Mouse (Mus musculus): Measurements from ENCODE around the gene Bpifb1. TPM values are rescaled to one million over a fixed set of nuclear protein-coding genes. Genes with fewer than 3 reads are reported as not detected.

The Bpifb1 gene
- polyA plus RNA-seq, 1 experiment from 2014 or later: not detected

DNA sequence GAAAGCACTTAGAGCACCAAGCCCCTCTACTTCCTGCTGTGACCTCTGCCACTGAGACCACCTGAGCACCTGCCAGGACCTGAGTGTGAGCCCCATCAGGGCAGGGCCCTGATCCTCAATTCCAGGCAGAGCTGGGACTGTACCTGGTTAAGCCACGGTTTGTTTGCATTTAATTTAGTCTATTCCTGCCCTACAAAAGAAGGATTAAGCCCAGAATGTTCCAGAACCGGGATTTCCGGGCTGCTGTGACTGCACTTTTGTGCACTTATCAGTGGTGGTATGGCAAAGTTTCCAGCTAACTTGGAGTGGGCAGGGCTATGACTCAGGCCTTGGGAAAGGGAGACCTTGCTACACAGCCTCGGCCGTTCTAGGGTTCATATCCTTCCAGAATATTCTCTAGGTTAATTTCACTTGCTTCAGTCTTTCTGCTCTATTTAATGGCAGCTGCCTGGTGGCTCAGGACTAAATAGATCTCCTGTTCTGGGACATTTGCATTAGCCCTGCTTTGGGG lies 3.4 kb downstream of the Bpifb1 start:
- no peak overlapping the region for H3K4me3 ChIP-seq (ENCODE audit: low read depth, low read length)
- ATAC-seq (replicated peaks; ENCODE audit: low FRiP score): no peak
- H3K4me1 ChIP-seq (replicated peaks; ENCODE audit: control insufficient read depth, insufficient read depth, low read length): no peaks in the 10 kb centered on the region
- no peaks in the 10 kb centered on the region for H3K27me3 ChIP-seq (ENCODE audit: control insufficient read depth, insufficient read depth, low read length)
- 66% methylated on average over 5 of the region's 5 CpGs for WGBS
- no peak overlapping the region for H3K27ac ChIP-seq (ENCODE audit: low read depth, low read length)
- no peak overlapping the region for H3K4me2 ChIP-seq (ENCODE audit: low read depth, low read length, severe bottlenecking)
- H3K9me3 ChIP-seq (ENCODE audit: control insufficient read depth, low read length): no peaks in the 10 kb centered on the region
- no peak for DNase-seq (ENCODE audit: low spot score)
- H3K9ac ChIP-seq (ENCODE audit: low read length): no peak overlapping the region
- H3K36me3 ChIP-seq (ENCODE audit: control insufficient read depth, insufficient read depth, low read length): no peaks in the 10 kb centered on the region

GRCm38 (mm10) chr2:154197036-154197435 lies 6.4 kb downstream of the Bpifb1 start:
- no peaks in the 10 kb centered on the region for H3K4me1 ChIP-seq (replicated peaks; ENCODE audit: control insufficient read depth, insufficient read depth, low read length)
- no peaks in the 10 kb centered on the region for H3K27me3 ChIP-seq (ENCODE audit: control insufficient read depth, insufficient read depth, low read length)
- H3K4me2 ChIP-seq (ENCODE audit: low read depth, low read length, severe bottlenecking): no peak overlapping the region
- H3K4me3 ChIP-seq (ENCODE audit: low read depth, low read length): no peak overlapping the region
- H3K9me3 ChIP-seq (ENCODE audit: control insufficient read depth, low read length): no peaks in the 10 kb centered on the region
- 92% methylated on average over 9 of the region's 9 CpGs for WGBS
- no peak for DNase-seq (ENCODE audit: low spot score)
- no peak for ATAC-seq (replicated peaks; ENCODE audit: low FRiP score)
- H3K27ac ChIP-seq (ENCODE audit: low read depth, low read length): no peak overlapping the region
- H3K9ac ChIP-seq (ENCODE audit: low read length): no peak overlapping the region
- no peaks in the 10 kb centered on the region for H3K36me3 ChIP-seq (ENCODE audit: control insufficient read depth, insufficient read depth, low read length)

DNA sequence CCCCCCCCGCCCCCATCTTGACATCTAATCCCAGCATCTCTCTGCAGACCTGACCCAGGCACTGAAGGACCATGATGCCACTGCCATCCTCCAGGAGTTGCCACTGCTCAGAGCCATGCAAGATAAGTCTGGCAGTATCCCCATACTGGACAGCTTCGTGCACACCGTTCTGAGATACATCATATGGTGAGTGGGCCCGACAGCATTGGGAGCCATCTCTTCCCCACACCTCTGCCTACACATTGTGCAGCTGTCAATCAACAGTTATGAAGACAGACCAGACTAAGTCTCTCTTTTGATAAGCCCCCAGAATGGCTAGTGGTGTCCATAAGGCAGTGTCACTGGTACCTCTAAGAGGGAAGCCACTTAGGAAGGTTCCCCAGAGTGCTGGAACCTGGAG lies 14.0 kb downstream of the Bpifb1 start:
- no peaks in the 10 kb centered on the region for H3K27me3 ChIP-seq (ENCODE audit: control insufficient read depth, insufficient read depth, low read length)
- no peak overlapping the region for H3K4me3 ChIP-seq (ENCODE audit: low read depth, low read length)
- no peaks in the 10 kb centered on the region for H3K36me3 ChIP-seq (ENCODE audit: control insufficient read depth, insufficient read depth, low read length)
- no peak overlapping the region for H3K4me2 ChIP-seq (ENCODE audit: low read depth, low read length, severe bottlenecking)
- H3K4me1 ChIP-seq (replicated peaks; ENCODE audit: control insufficient read depth, insufficient read depth, low read length): no peaks in the 10 kb centered on the region
- H3K27ac ChIP-seq (ENCODE audit: low read depth, low read length): no peak overlapping the region
- DNase-seq (ENCODE audit: low spot score) (no peak), ATAC-seq (replicated peaks; ENCODE audit: low FRiP score) (no peak)
- H3K9ac ChIP-seq (ENCODE audit: low read length): no peak overlapping the region
- 90% methylated on average over 4 of the region's 4 CpGs for WGBS
- no peaks in the 10 kb centered on the region for H3K9me3 ChIP-seq (ENCODE audit: control insufficient read depth, low read length)

- WGBS: 62% methylated on average over 7 of the region's 7 CpGs
- H3K4me2 ChIP-seq (ENCODE audit: low read depth, low read length, severe bottlenecking): no peak overlapping the region
- H3K27me3 ChIP-seq (ENCODE audit: control insufficient read depth, insufficient read depth, low read length): no peaks in the 10 kb centered on the region
- no peak overlapping the region for H3K4me3 ChIP-seq (ENCODE audit: low read depth, low read length)
- ATAC-seq (replicated peaks; ENCODE audit: low FRiP score) (no peak), DNase-seq (ENCODE audit: low spot score) (no peak)
- no peak overlapping the region for H3K27ac ChIP-seq (ENCODE audit: low read depth, low read length)
- no peak overlapping the region for H3K9ac ChIP-seq (ENCODE audit: low read length)
- H3K36me3 ChIP-seq (ENCODE audit: control insufficient read depth, insufficient read depth, low read length): no peaks in the 10 kb centered on the region
- no peaks in the 10 kb centered on the region for H3K4me1 ChIP-seq (replicated peaks; ENCODE audit: control insufficient read depth, insufficient read depth, low read length)
- no peaks in the 10 kb centered on the region for H3K9me3 ChIP-seq (ENCODE audit: control insufficient read depth, low read length)
These were observed 16.3 kb downstream of the Bpifb1 start for GRCm38 (mm10) chr2:154206908-154207307.

DNA sequence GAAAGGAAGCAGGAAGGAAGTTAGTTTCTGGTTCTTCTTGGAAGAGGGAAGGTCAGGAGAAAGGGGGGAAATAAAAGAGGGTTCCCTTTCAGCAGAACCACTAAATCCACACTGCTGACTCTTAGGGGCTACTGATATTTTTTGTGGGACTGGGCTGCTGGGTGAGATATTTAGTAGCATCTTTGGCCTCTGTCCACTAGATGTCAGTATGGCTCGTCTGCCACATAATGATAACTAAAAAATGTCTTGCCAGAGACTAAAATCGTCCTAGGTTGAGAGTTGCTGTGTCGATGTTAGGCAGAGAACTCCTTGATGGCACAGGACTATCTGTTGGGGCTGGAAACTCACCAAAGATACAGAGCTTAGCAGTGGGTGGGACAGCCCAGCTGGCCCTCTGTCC lies 18.5 kb downstream of the Bpifb1 start:
- no peak for DNase-seq (ENCODE audit: low spot score)
- 18% methylated on average over 3 of the region's 3 CpGs for WGBS
- no peak for ATAC-seq (replicated peaks; ENCODE audit: low FRiP score)
- H3K36me3 ChIP-seq (ENCODE audit: control insufficient read depth, insufficient read depth, low read length): no peaks in the 10 kb centered on the region
- no peaks in the 10 kb centered on the region for H3K4me1 ChIP-seq (replicated peaks; ENCODE audit: control insufficient read depth, insufficient read depth, low read length)
- no peaks in the 10 kb centered on the region for H3K9me3 ChIP-seq (ENCODE audit: control insufficient read depth, low read length)
- H3K4me3 ChIP-seq (ENCODE audit: low read depth, low read length): no peak overlapping the region
- H3K9ac ChIP-seq (ENCODE audit: low read length): no peak overlapping the region
- H3K27me3 ChIP-seq (ENCODE audit: control insufficient read depth, insufficient read depth, low read length): no peaks in the 10 kb centered on the region
- H3K4me2 ChIP-seq (ENCODE audit: low read depth, low read length, severe bottlenecking): no peak overlapping the region
- no peak overlapping the region for H3K27ac ChIP-seq (ENCODE audit: low read depth, low read length)

DNA sequence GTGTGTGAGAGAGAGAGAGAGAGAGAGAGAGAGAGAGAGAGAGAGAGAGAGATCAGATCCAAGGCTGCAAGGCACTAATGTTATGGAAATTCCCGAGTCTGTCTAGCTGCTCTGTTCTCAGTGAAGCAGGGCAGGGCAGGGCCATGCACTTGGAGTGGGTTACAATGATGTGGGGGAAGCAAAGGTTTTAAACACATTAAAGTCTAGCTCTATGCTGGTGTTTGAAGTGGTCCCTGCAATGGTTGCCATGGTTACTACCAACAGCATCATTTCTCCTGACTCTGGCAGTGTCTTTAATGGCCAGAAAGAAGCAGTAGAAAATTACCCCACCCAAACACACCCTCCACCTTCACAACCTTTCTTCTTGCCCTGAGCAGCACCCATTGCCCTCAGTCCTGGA lies 20.5 kb downstream of the Bpifb1 start:
- no peaks in the 10 kb centered on the region for H3K36me3 ChIP-seq (ENCODE audit: control insufficient read depth, insufficient read depth, low read length)
- no peak overlapping the region for H3K4me3 ChIP-seq (ENCODE audit: low read depth, low read length)
- no peak overlapping the region for H3K9ac ChIP-seq (ENCODE audit: low read length)
- no peak overlapping the region for H3K4me2 ChIP-seq (ENCODE audit: low read depth, low read length, severe bottlenecking)
- H3K27me3 ChIP-seq (ENCODE audit: control insufficient read depth, insufficient read depth, low read length): no peaks in the 10 kb centered on the region
- ATAC-seq (replicated peaks; ENCODE audit: low FRiP score): no peak
- DNase-seq (ENCODE audit: low spot score): no peak
- H3K27ac ChIP-seq (ENCODE audit: low read depth, low read length): no peak overlapping the region
- H3K4me1 ChIP-seq (replicated peaks; ENCODE audit: control insufficient read depth, insufficient read depth, low read length): no peaks in the 10 kb centered on the region
- WGBS: 52% methylated on average over 1 of the region's 1 CpGs
- no peaks in the 10 kb centered on the region for H3K9me3 ChIP-seq (ENCODE audit: control insufficient read depth, low read length)

- WGBS: 88% methylated on average over 4 of the region's 4 CpGs
- H3K36me3 ChIP-seq (ENCODE audit: control insufficient read depth, insufficient read depth, low read length): no peaks in the 10 kb centered on the region
- H3K4me1 ChIP-seq (replicated peaks; ENCODE audit: control insufficient read depth, insufficient read depth, low read length): no peaks in the 10 kb centered on the region
- DNase-seq (ENCODE audit: low spot score) (no peak), ATAC-seq (replicated peaks; ENCODE audit: low FRiP score) (no peak)
- no peak overlapping the region for H3K4me2 ChIP-seq (ENCODE audit: low read depth, low read length, severe bottlenecking)
- H3K9me3 ChIP-seq (ENCODE audit: control insufficient read depth, low read length): no peaks in the 10 kb centered on the region
- H3K27me3 ChIP-seq (ENCODE audit: control insufficient read depth, insufficient read depth, low read length): no peaks in the 10 kb centered on the region
- H3K4me3 ChIP-seq (ENCODE audit: low read depth, low read length): no peak overlapping the region
- no peak overlapping the region for H3K9ac ChIP-seq (ENCODE audit: low read length)
- H3K27ac ChIP-seq (ENCODE audit: low read depth, low read length): no peak overlapping the region
These were observed 21.3 kb downstream of the Bpifb1 start for GRCm38 (mm10) chr2:154211881-154212280.

DNA sequence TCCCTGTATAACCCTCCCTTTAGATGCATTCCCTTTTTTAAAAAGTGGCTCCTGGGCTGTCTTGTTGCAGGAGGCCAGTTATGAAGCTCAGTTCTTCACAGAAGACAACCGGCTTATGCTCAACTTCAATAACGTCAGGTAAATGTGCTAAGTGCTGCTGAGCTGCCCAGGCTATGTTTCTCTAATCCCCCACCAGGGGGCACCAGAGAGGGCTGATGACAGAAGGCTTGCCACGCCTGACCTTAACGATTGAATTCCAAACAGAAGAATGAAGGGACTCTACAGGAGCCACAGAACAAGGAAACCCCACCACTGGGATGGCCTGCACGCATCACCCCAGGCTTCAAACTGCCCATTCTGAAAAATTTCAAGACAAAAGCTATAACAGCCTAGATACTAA lies 24.6 kb downstream of the Bpifb1 start:
- Histone ChIP-seq H3K36me3 (ENCODE audit: control insufficient read depth, insufficient read depth, low read length) (no peaks in the 10 kb centered on the region), H3K4me3 (ENCODE audit: low read depth, low read length) (no peak overlapping the region), H3K27ac (ENCODE audit: low read depth, low read length) (no peak overlapping the region), H3K9ac (ENCODE audit: low read length) (no peak overlapping the region), H3K27me3 (ENCODE audit: control insufficient read depth, insufficient read depth, low read length) (no peaks in the 10 kb centered on the region), H3K4me1 (replicated peaks; ENCODE audit: control insufficient read depth, insufficient read depth, low read length) (no peaks in the 10 kb centered on the region), H3K4me2 (ENCODE audit: low read depth, low read length, severe bottlenecking) (no peak overlapping the region), H3K9me3 (ENCODE audit: control insufficient read depth, low read length) (no peaks in the 10 kb centered on the region)
- ATAC-seq (replicated peaks; ENCODE audit: low FRiP score): 0 out of 2 replicates have a peak, but pooled peaks have one; percentile 24
- peak; percentile 88 for DNase-seq (ENCODE audit: low spot score)
- WGBS: 19% methylated on average over 5 of the region's 5 CpGs

- Histone ChIP-seq H3K9ac (ENCODE audit: low read length) (no peak overlapping the region), H3K9me3 (ENCODE audit: control insufficient read depth, low read length) (no peaks in the 10 kb centered on the region), H3K4me2 (ENCODE audit: low read depth, low read length, severe bottlenecking) (no peak overlapping the region), H3K27me3 (ENCODE audit: control insufficient read depth, insufficient read depth, low read length) (no peaks in the 10 kb centered on the region), H3K4me3 (ENCODE audit: low read depth, low read length) (no peak overlapping the region), H3K4me1 (replicated peaks; ENCODE audit: control insufficient read depth, insufficient read depth, low read length) (peaks cover 9% of the 10 kb centered on the region; the same call in 1 of the 2 replicates), H3K27ac (ENCODE audit: low read depth, low read length) (no peak overlapping the region), H3K36me3 (ENCODE audit: control insufficient read depth, insufficient read depth, low read length) (no peaks in the 10 kb centered on the region)
- ATAC-seq (replicated peaks; ENCODE audit: low FRiP score) (no peak), DNase-seq (ENCODE audit: low spot score) (no peak)
- WGBS: 77% methylated on average over 5 of the region's 5 CpGs
These were observed 29.3 kb downstream of the Bpifb1 start for GRCm38 (mm10) chr2:154219950-154220349.
